Mouse (Mus musculus) cerebellum, adult 9-10 months (tissue): ENCODE results near the gene Lbhd1.
"Not testable (repeated sequence)": the region's sequence is repeated elsewhere in the genome, so short reads cannot be mapped to it uniquely, and the experiment has no call there.

Experiments
- DNase-seq: peaks from one replicate; pipeline ENCODE4 v3.0.0; 2022

Lbhd1 gene

DNA sequence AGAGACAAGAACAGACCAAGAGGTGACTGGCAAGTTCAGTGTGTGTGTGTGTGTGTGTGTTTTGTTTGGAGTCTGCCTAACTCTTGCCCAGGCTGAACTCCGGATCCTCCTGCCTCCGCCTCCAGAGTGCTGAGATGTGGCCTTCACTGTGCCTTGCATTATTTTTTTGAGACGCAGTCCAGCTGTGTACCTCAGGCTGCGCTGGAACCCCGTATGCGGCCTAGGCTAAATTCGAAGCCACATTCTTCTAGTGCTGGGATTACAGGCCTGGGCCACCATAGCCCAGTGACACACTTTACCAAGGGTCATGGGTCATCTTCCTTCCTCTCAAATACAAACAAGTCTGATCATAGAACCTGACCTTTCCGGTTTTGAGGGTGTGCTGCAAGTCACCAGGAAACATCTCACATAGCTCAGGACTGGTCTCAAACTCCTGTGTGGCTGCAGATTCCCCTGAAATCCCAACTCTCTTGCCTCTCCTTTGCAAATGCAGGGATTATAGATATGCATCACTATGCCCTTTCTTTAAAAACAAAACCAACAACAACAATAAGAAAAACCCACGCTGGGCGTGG is 11.2 kb upstream of the Lbhd1 start:
- no peak for DNase-seq

DNA sequence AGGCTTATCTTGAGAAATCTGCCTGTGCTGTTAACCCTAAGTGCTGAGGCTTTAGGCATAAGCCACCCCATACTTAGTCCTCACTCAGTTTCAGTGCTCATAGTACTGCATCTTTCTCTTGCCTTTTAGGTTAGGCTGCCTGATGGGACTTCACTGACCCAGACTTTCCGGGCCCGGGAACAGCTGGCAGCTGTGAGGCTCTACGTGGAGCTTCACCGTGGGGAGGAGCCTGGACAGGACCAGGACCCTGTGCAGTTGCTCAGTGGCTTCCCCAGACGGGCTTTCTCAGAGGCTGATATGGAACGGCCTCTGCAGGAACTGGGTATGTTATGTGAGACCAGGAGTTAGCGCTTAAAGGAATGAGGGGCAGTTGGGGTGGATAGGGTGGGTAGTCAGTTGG is 8.5 kb upstream of the Lbhd1 start:
- DNase-seq: no peak

DNA sequence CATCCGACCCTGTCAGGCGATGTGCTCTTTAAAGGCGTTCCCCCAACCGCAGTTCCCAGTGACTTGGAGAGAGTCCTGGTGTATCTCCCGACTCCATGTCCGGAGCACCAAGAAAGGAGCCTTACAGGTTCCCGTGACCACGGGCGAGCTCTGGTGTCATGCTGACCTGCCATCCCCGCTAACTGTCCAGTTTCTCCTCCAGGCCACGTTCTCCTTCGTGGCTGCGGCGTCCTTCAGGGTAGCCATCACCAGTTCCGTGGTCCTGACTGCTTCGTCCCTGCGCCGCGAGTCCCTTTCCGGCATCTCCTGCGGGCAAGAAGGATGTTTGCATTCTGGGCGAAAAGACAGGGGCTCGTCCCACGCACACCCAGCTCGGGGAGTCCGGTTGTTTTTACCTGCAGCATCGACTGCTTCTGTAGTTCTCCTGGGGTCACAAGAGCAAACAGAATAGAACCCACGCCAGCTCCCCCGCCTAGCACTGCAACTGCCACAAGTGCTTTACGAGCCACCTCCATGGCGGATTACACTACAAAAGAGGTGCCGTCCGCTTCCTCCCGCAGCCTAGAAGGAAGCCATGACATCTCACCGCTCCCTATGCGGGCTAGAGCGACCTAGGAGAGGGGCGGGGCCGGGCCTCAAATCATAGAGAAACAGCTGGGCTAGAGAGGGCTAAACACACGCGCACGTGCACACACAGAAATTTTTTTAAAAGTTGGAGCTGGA is 3.1 kb upstream of the Lbhd1 start, which contains the start of gene Uqcc3:
TSS of gene Uqcc3 (minus strand) at position 613 of the 723 bp plus-strand sequence.
- DNase-seq: peak; percentile 92

DNA sequence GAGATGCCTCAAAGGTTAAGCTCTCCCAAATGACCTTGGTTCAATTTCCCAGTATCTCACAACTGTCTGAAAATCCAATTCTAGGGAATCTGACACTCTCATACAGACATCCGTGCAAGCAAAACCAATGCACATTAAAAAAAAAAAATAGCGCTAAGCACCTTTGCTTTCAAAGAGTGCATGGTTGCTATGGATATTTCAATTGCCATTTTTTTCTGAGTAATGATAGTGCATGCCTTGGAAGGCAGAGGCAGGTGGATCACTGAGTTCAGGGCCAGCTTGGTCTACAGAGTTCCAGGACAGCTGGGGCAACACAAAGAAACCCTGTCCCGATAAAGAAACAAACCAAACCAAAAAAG is 2.5 kb upstream of the Lbhd1 start:
- DNase-seq: no peak

DNA sequence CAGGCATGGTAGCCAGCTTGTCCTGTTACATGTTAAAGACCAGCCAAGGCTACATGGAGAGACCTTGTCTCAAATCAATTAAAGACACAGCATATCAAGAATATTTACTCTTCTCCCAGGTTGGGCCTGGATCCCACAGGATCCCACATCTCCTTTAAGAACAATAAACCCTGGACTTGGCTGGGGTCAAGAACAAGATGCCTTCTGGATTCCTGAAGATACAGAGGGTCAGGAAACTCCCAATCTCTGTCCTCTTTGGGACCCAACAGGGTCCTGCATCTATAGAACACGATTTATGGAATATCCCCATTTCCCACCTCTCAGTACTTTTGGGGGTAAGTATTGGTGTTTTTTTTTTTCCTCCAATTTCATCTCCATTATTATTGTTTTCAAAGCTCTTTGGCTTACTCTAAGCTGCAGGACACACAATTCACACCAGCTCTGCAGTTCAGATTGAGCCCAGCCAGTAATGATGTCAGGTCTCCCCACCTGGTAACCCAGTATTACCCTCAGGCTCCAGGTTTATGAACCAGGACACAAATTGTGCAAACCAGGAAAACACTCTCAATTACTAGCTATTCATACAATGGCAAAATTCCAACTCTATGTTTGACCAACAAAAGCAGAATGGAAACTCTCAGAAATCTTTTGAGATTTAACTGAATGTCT is 3.5 kb downstream of the Lbhd1 start:
- DNase-seq: no peak

DNA sequence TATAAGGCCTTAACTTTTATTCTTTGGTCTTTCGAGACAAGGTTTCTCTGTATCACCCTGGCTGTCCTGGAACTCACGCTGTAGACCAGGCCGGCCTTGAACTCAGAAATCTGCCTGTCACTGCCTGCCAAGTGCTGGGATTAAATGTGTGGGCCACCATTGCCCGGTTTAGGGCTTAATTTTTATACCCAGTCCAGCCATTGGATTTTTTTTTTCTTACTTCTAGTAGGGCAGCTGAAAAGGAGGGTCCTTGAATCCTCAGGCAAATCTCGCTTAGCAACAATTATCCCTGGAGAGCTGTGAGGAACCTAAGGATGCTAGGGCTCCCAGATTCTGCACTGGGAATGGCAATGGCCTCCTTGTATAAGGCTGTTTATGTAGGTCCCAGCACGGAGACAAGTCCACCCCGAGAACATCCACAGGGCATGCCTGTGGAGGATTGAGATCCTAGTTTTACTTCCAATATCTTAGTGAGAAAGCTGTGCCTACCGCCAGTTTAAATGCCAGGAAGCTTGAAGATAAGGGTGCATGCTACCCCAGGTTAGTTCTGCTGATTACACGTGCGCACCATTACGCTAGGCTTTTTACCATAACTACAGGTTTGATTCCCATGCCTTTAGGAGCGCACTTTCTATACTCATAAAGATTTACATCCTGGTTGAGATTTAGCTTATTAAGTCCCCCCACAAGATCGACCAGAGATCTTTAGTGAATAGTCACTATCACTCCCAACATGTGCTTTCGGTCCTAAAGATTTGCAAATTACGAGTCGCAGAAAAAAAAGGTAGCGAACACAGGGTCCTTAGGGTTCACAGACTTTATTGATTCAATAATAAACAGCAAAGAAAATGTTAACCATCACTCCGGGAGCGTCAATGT is 4.3 kb downstream of the Lbhd1 start:
- DNase-seq: no peak

DNA sequence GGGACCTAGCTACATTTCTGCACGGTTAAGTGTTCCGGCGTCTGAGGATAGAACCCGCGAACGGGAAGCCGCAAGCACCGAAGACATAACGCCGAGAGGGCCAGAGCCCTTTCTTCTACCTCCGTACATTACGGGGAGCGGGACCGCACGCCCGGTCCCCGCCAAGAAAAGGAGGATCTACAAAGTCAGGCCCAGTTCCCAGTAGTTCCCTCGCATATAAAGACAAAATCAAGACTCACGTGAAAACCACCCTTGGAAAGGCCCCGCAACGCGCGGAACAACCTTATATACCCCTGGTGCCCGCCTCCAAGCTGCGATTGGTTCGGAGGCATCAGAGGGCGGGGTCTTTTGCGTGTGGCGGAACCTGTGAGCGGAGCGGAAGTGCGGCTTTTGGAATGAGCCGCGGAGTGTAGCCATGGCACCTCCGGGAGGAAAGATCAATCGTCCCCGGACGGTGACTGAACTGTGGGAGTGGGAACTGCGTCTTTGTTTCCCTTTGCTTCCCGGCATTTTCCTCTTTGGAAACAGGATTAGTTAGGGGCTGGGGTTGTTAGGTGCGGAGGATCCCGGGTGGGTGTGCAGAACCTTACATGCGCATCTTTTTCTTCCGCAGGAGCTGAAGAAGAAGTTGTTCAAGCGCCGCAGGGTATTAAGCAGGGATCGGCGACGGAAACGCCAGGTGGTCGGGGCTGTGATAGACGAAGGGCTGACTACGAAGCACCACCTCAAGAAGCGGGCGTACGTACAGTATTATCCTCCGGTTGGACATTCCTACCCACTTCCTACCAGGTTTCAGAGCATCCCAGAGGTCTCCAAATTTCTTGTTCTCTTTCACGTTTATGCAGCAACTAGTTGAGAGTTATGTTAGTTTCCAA is 5.2 kb downstream of the Lbhd1 start, which contains the start of the genes 1810009A15Rik and Gm49416:
TSS of gene 1810009A15Rik (plus strand) at position 343 of the 875 bp plus-strand sequence.
TSS of gene Gm49416 (plus strand) at position 416 of the 875 bp plus-strand sequence.
- peak; percentile 93 for DNase-seq

DNA sequence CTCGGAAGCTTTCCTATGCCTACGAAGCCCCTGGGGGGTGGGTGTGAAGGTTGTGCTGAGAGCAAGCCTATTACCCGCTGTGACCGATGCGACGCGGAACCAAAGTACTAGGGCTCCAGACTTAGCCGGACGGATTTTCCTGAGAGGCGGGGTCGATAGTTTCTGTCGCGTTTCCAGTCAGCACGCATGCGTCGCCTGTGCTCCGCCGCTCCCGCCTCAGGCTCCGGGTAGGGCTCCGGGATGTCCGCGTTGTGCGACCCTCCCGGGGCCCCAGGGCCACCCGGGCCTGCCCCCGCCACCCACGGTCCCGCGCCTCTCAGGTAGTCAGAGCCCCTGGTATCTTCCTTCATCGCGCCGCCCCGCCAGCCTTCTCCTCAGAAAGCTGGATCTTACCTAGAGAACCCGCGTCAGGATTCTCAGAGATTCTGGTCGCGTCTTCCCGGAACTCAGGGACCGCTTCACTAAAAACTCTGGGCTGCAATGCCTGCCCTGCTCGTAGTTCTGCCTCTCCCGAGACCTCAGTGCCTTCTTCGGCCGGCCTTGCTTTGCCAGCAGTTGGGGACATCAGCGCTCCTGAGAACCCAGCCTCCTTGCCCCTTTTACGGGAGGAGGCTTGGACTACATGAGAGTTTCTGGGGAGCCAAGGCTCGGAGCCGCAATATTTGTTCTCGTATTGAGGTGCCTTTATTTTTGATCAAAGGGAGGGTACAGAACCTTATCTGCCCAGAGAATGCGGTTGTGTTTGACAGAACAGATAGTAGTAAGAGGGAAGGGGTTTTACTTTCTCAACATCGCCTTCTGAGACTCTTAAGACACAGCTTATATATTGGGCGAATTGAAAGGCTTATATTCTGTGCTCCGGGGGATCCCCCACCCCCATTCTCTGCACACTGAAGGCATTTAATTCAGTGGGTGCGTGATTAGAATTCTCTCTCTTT is 9.6 kb downstream of the Lbhd1 start, which contains the start of gene Ints5:
TSS of gene Ints5 (plus strand) at position 177 of the 938 bp plus-strand sequence.
- DNase-seq: peak; percentile 84

DNA sequence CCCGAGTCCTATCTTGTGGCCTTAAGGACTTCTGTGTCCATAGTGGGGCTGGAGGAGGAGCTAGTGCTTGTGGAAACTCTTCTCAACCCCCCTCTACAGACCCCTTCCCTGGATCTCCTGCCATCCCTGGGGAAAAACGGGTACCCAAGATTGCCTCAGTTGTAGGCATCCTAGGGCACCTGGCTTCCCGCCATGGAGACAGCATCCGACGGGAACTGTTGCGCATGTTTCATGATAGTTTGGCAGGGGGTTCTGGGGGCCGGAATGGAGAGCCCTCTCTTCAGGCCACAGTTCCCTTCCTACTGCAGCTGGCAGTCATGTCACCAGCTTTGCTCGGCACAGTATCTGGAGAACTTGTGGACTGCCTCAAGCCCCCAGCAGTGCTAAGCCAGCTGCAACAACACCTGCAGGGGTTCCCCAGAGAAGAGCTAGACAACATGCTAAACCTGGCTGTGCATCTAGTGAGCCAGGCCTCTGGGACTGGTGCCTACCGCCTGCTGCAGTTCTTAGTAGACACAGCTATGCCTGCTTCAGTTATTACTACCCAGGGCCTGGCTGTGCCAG is 11.9 kb downstream of the Lbhd1 start:
- DNase-seq: peak; percentile 49

DNA sequence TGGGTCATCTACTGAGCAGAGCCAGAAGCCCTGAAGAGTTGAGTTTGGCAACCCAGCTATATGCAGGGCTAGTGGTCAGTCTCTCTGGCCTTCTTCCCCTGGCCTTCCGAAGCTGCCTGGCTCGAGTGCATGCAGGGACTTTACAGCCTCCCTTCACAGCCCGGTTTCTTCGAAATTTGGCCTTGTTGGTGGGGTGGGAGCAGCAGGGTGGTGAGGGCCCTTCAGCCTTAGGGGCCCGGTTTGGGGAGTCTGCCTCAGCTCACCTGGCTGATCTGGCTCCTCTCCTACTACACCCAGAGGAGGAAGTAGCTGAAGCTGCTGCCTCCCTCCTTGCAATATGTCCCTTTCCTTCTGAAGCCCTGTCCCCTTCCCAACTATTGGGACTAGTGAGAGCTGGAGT is 12.7 kb downstream of the Lbhd1 start:
- not testable (repeated sequence) for DNase-seq

DNA sequence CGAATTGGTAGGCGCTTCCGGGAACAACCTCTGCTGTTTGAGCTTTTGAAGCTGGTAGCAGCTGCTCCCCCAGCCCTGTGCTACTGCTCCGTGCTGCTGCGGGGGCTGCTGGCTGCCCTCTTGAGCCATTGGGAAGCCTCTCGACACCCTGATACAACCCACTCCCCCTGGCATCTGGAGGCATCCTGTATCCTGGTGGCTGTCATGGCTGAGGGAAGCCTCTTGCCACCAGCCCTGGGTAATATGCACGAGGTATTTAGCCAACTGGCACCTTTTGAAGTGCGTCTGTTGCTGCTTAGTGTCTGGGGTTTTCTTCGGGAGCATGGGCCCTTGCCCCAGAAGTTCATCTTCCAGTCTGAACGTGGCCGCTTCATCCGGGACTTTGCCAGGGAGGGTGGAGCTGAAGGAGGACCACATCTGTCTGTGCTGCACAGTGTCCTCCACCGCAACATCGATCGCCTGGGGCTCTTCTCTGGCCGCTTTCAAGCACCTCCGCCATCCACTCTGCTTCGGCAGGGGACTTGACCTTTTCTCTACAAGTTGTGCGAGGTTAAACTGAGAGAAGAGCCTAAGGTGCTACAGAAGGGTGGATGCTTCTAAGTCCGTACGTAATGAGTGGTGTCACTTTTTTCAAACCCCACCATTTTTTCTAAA is 13.8 kb downstream of the Lbhd1 start:
- DNase-seq: not testable (repeated sequence)

DNA sequence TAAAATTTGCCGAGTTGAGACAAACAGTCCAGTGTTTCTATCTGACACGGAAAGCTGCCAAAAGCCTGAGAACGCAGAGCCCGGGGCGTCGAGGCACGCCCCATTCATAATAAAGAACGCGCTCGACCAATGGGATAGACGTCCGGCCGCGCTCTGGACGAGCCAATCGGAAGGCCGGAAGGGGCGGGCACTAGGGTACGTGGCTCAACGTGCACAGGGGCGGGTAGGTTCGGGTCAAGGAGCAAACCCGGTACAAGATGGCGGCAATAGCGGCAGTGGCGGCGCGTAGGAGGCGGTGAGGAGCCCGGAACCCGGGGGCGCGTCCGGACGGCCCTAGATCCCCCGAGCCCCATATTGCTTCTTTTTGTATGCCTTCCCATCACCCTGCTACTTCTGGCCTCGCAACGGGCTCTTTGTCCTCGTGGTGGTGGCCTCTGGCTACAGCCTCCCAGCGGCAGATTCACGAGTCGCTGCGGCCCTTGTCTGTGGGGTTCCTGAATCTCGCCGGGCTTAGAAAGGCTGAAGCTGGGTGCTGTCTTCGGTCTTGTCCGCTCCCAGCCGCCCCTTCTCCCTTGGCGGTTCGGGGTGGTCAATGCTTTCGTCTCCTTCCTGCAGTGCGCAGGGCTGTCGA is 14.4 kb downstream of the Lbhd1 start, which contains the start of gene Ganab:
TSS of gene Ganab (plus strand) at position 207 of the 631 bp plus-strand sequence.
- DNase-seq: peak; percentile 94

DNA sequence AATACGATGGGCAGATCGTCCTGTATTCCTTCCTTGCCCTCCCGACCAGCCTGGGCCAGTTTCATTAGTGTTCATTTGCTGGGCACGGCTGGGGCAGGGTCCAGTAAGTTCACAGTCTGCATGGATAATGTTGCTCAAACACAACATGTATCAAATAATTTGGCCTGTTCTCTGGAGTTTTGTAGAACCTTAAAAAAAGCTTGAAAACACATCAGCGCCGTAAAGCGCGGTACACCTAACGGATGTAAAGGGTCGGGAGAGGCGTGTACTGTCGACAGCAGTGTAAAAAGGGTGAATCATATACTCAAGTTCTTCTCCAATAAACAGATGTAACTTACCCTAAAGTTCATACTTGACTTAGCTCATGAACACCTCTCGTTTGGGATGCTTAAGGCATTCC is 15.0 kb downstream of the Lbhd1 start:
- DNase-seq: peak; percentile 45

DNA sequence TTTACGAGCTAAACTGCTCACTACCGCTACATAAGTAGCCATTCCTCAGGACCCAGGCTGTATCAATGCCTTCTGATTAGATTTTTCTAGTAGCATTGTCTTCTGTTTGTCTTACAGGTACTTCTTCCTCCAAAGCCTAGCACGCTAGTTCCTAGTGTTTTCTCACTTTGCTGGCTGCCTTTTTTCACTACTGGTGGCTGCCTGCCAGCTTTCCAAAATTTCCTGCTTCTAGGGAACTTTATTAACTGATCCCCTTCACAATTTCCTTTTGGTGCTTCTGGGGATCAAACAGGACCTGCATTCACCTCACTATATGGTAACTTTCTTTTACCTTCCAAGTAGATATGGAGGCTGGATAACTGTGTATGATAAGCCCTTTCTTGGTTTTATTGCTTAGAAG is 15.5 kb downstream of the Lbhd1 start:
- peak; percentile 46 for DNase-seq

DNA sequence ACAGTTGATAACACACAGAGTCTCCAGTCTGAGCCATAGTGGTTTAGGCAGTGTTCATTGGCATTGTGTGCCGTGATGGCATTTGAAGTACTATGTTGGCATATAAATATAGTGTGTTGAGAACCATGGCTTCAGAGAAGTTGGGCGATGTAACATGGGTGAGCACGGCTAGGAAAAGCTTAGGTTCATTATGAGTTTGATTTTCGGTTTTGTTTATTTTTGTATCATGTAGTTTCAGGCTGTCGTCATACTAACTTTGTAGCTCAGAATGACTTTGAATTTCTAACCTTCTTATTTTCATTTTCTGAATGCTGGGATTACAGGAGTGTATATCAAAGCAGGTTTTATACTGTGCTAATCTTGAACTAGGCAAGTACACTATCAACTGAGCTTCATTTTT is 19.9 kb downstream of the Lbhd1 start:
- DNase-seq: no peak

DNA sequence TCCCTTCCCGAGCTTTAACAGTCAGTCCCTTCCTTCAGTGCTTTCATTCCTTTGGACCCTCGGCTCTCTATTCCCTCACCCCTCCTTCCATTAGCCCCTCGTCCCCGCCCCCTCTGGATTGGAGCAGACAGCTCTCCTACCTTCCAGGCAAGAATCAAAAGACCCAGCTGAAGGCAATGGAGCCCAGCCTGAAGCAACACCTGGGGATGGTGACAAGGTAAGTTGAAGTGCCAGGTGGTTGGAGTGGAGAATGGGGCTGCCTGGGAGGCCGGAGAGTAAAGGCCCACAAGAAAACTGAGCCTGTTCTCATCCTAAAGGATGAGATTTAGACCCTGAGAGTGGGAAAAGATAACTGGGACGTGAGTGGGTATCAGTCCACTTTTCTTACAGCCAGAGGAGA is 25.0 kb downstream of the Lbhd1 start:
- no peak for DNase-seq

DNA sequence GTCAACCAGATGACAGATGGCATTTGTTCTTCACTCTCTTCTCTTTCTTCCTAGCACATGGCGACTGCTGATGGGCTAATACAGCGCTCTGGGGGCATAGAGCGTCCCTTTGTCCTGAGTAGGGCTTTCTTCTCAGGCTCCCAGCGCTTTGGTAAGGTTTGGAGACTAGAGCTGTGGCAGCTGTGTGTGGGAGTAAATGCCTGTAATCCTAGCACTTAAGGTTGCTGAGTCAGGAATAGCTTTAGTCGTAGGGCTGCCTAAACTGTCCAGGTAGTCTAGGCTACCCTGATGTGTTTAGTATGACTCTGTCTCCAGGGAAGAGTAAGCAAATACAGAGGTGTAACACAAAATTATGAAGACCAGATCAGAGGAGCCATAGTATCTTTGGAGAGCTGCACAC is 28.3 kb downstream of the Lbhd1 start:
- no peak for DNase-seq

DNA sequence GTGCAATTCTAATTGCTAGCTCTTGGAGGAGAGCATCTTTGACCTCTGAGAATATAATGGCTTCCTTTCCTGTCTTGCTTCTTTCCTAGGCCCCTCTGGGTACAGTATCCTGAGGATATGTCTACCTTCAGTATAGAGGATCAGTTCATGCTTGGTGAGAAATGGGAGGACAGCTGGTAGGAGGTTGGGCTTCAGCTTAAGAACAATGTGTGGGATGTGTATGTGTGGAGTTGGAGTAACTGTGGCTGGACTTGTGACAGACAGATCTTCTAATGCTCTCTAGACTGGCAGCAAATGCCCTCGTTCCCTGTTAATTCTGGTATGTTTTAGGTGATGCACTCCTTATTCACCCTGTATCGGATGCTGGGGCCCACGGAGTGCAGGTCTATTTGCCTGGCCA is 30.7 kb downstream of the Lbhd1 start:
- no peak for DNase-seq

DNA sequence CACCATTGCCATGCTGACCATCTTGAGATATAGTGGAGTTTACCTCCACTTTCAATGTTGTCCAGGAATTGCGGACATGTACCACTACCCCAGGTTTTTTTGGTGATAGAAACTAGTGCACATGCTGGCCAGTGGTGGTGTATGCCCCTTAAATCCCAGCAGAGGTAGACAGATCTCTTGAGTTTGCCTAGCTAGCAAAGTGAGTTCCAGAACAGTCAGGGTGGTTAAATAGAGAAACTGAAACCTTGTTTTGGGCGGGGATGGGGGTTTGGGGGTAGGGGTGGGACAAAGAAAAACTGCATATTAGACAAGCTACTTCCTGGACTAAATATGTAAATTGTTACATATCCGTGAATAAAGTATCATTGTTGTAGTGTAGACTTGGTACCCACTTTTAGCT is 35.5 kb downstream of the Lbhd1 start:
- peak; percentile 13 for DNase-seq
